Mouse (Mus musculus) heart, embryonic 11.5 days (tissue): ENCODE results near the gene Gm27179. TPM values are rescaled to one million over a fixed set of nuclear protein-coding genes. Genes with fewer than 3 reads are reported as not detected.
A peak's percentile ranks its signal among the peaks of the same experiment; 100 is the strongest.
"Not testable (repeated sequence)": the region's sequence is repeated elsewhere in the genome, so short reads cannot be mapped to it uniquely, and the experiment has no call there.

ENCODE experiments used
- ATAC-seq: fragments of 200-750 bp; cut with Nextera tagmentation; replicated peaks from 2 replicates; pipeline ENCODE4 v1.8.0; 2017; ENCODE audit warnings: moderate library complexity; ENCODE audit not compliant: insufficient number of reproducible peaks, low FRiP score, low TSS enrichment
- H3K27ac ChIP-seq: fragments of 300-500 bp; sonication (generic); 2 replicates; pipeline ENCODE4 v1.5.1; 2014; ENCODE audit warnings: mild to moderate bottlenecking, low read depth, low read length
- H3K27me3 ChIP-seq: fragments of 300-500 bp; sonication (generic); 2 replicates; pipeline ENCODE4 v1.6.1; 2014; ENCODE audit warnings: mild to moderate bottlenecking, low read length, mixed read lengths; ENCODE audit not compliant: control insufficient read depth, insufficient read depth
- H3K36me3 ChIP-seq: fragments of 300-500 bp; sonication (generic); 2 replicates; pipeline ENCODE4 v1.6.1; 2014; ENCODE audit warnings: mild to moderate bottlenecking, low read length, moderate library complexity, mixed read lengths; ENCODE audit not compliant: control insufficient read depth, insufficient read depth
- H3K4me1 ChIP-seq: fragments of 300-500 bp; sonication (generic); 2 replicates; pipeline ENCODE4 v1.6.1; 2014; ENCODE audit warnings: low read length; ENCODE audit not compliant: control insufficient read depth, insufficient read depth
- H3K4me2 ChIP-seq: fragments of 300-500 bp; sonication (generic); 2 replicates; pipeline ENCODE4 v1.6.1; 2014; ENCODE audit warnings: mild to moderate bottlenecking, moderate library complexity
- H3K4me3 ChIP-seq: fragments of 300-500 bp; sonication (generic); 2 replicates; pipeline ENCODE4 v1.5.1; 2014; ENCODE audit warnings: low read depth, low read length
- H3K9ac ChIP-seq: fragments of 300-500 bp; sonication (generic); 2 replicates; pipeline ENCODE4 v1.6.1; 2014; ENCODE audit warnings: mild to moderate bottlenecking, low read depth, low read length, moderate library complexity
- H3K9me3 ChIP-seq: fragments of 300-500 bp; sonication (generic); replicated peaks from 2 replicates; pipeline ENCODE4 v1.6.1; 2016; ENCODE audit warnings: low read length; ENCODE audit not compliant: control insufficient read depth
- WGBS: fragments of 180-500 bp; shearing (Covaris S2); extraction: QIAGEN DNeasy Blood & Tissue Kit; methylation state at CpG from one replicate; pipeline ENCODE4 v1.1.7; 2014; ENCODE audit not compliant: insufficient replicate concordance; 5-methylcytosine and 5-hydroxymethylcytosine counted together
- polyA plus RNA-seq: library from polyadenylated mRNA; unstranded; fragments of >200 nt; fragmentation: Nextera tagmentation; extraction: Ambion mirVana; gene quantifications from 2 replicates; pipeline ENCODE4 v1.2.1, GENCODE M21; 2014

Gene Gm27179
- polyA plus RNA-seq, 1 experiment from 2014 or later, result not detected

DNA sequence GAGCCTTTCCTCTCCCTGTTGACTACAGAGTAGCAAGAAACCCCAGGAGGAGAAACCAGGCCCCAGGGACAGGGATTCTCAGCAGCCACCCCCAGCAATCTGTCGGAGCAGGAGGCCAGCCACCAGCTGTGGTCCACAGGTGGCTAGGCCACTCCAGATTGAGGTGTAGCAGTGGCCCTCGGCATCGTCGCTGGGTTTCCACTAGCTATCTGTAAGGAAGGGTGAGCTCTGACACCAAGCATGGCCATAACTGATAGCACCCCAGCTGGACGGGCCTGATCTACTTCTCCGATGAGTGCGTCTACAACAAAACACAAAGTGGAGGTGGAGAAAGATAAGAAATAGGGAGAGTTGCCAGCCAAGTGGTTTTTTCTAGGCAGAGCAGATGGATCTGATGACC lies 24.2 kb upstream of the Gm27179 start:
- H3K4me3 ChIP-seq, H3K4me1 ChIP-seq, H3K9ac ChIP-seq, H3K36me3 ChIP-seq, H3K27ac ChIP-seq, H3K27me3 ChIP-seq, H3K9me3 ChIP-seq, H3K4me2 ChIP-seq: not testable (repeated sequence)
- WGBS, result no CpG with 5 or more reads among the region's 7 CpGs
- ATAC-seq, result peak; percentile 84

DNA sequence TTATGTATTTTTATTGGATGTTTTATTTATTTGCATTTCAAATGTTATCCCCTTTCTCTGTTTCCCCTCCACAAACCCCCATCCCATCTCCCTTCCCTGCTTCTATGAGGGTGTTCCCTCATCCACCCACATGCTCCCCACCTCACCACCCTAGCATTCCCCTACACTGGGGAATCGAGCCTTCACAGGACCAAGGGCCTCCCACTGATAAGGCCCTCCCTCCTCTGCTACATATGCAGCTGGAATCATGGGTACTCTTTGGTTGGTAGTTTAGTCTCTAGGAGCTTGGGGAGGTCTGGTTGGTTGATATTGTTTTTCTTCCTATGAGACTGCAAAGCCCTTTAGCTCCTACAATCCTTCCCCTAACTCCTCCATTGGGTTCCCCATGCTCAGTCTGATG lies 13.9 kb upstream of the Gm27179 start:
- WGBS, result no CpG with 5 or more reads among the region's 1 CpGs

DNA sequence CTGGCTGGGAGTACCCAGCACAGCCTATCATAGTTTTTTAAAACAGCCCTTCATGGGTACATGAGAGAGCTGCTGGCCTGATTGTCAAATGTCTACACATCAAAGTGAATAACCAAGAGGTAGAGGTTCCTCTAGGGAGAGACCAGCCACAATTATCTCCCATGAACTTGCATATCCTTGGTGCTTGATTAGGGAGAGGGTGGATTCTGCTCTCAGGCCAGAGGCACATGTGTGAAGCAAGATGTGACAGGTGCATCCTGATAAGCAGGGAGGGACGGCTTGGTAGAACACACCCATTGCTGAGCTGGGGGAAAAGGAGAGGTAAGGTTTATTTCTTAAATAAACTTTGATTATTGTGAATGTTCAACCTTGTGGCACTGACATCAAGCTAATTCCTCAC lies 10.7 kb upstream of the Gm27179 start:
- not testable (repeated sequence) for H3K4me2 ChIP-seq, H3K27me3 ChIP-seq, H3K36me3 ChIP-seq, H3K4me3 ChIP-seq, H3K27ac ChIP-seq, H3K9me3 ChIP-seq, H3K4me1 ChIP-seq, H3K9ac ChIP-seq
- WGBS, result no CpG with 5 or more reads among the region's 1 CpGs
- peak; percentile 80; the same call in 1 of the 2 replicates for ATAC-seq

More for the DNA sequence above, 13.9 kb upstream of the Gm27179 start:
- not testable (repeated sequence) for H3K9me3 ChIP-seq, H3K9ac ChIP-seq, H3K4me3 ChIP-seq, H3K4me2 ChIP-seq, H3K36me3 ChIP-seq, H3K27me3 ChIP-seq, H3K27ac ChIP-seq, H3K4me1 ChIP-seq
- ATAC-seq, result peak; percentile 74

DNA sequence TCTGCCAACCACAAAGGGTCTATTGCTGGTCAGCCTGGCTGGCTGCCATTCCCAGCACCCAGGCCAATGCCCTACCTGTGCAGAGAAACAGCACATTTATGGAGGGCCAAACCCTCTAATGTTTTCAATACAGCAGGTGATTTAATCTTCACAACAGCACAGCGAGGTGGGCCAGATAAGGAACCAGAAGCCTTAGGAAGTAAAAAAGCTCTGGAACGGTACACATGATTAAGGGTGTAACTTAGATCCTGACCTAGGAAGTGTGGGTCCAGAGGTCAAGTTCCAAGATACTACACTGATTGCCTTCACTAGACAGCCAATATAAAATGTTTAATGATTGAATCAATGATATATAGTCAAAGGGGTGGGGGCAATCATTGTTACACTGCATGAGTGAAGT lies 8.5 kb upstream of the Gm27179 start:
- not testable (repeated sequence) for H3K4me3 ChIP-seq, H3K36me3 ChIP-seq, H3K9ac ChIP-seq, H3K4me1 ChIP-seq, H3K27ac ChIP-seq, H3K9me3 ChIP-seq, H3K27me3 ChIP-seq, ATAC-seq, H3K4me2 ChIP-seq
- no CpG with 5 or more reads among the region's 2 CpGs for WGBS

DNA sequence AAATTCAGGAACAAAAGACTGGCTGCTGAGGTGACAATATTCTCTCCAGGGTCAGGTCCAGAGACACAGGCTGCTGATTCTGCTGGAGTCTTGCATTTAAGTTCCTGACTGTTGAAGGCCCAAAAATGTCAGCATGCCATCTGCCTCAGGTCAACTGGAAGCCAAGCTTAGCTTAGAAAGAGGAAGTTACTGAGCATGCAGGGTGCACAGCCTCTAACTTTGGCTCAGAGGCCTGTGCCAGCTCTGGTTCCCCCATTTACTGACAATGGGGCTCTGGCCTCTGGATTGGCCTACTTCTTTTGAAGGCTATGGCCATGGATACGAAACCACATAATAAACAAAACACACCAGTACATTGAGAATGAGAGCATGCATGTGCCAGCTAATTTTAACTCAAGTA lies 5.3 kb downstream of the Gm27179 start:
- ATAC-seq, H3K4me1 ChIP-seq, H3K27ac ChIP-seq, H3K9ac ChIP-seq, H3K36me3 ChIP-seq, H3K9me3 ChIP-seq, H3K4me3 ChIP-seq, H3K4me2 ChIP-seq, H3K27me3 ChIP-seq: not testable (repeated sequence)
- WGBS, result no CpG with 5 or more reads among the region's 1 CpGs

DNA sequence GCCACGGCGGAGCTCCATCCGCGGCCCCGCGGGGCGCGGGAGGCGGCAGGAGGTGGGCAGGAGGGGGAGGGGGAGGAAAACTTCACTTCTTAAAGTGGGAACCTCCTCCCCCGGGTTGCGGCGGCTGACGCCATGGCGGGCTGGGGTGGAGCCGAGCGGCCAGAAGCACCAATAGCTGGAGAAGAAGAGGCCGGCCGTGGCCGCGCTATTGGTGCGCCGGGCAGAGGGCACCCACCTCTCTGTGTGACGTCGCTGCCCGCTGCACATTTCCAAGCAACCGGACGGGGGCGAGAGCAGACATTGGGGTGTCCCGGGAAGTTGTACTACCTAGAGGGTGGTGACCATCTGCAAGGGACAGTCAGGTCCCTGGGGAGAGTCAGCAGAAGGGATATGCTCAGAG lies 9.2 kb downstream of the Gm27179 start, which contains the start of gene Gm16867:
Gm16867 (minus strand) TSS at position 189 of the 400 bp plus-strand sequence.
- peak; percentile 93 for ATAC-seq
- H3K4me1 ChIP-seq, H3K36me3 ChIP-seq, H3K4me3 ChIP-seq, H3K27me3 ChIP-seq, H3K9me3 ChIP-seq, H3K9ac ChIP-seq, H3K27ac ChIP-seq, H3K4me2 ChIP-seq: not testable (repeated sequence)
- no CpG with 5 or more reads among the region's 29 CpGs for WGBS

DNA sequence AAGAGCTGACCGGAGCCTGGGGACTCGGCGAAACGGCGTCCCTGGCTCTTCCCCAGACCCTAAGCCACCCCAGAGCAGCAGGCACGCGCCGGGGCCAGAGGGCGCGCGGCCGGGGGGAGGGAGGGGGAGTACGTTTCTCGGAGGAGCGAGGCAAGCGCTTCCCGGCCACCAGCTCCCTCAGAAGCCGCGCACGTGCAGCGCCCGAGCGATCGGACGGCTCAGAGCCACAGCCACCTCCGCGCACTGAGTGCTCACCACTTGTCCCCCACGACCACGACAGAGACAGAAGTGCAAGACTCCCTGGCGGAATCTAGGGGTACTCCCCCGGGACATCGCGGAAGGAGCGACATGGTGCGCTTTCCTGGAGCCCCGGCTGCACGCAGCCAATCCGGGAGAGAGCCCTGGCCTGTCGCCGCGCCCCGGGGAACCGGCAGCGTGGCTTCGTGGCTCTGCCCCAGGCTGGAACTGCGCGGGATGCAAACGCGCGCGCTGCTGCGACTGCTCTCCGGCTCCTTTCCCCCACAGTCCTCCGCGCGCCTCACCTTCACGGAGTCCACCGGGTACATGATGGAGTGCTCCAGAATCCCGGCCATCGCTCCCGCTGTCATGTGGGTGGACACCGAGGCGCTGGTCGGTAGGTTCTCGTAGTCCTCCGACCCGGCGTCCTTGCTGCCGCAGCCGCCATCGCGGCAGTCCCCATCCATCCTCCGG lies 9.8 kb downstream of the Gm27179 start:
- H3K4me1 ChIP-seq, H3K9ac ChIP-seq, H3K9me3 ChIP-seq, H3K4me2 ChIP-seq, H3K27ac ChIP-seq, H3K4me3 ChIP-seq, H3K27me3 ChIP-seq, H3K36me3 ChIP-seq: not testable (repeated sequence)
- WGBS, result no CpG with 5 or more reads among the region's 73 CpGs
- ATAC-seq, result peak; percentile 15

DNA sequence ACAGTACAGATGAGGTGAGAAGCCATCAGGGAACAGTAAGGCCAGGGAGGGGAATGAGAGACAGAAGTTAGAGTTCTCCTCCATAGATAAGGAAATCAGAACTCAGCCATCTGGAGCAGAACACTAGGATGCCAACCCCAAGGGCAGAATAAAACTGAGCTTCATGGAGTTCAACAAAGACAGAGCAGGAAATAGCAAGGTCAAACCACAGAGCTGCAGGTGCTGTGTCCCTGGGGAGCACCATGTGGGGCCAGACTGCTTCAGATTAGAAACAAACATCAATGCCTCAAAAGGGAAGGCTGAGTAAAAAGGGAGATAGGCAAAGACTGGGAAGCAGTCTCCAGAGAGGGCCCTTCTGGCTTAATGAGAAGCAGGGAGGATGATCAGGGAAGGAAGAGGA lies 16.1 kb downstream of the Gm27179 start:
- H3K27me3 ChIP-seq, H3K4me3 ChIP-seq, H3K4me2 ChIP-seq, ATAC-seq, H3K9ac ChIP-seq, H3K27ac ChIP-seq, H3K9me3 ChIP-seq, H3K36me3 ChIP-seq, H3K4me1 ChIP-seq: not testable (repeated sequence)

DNA sequence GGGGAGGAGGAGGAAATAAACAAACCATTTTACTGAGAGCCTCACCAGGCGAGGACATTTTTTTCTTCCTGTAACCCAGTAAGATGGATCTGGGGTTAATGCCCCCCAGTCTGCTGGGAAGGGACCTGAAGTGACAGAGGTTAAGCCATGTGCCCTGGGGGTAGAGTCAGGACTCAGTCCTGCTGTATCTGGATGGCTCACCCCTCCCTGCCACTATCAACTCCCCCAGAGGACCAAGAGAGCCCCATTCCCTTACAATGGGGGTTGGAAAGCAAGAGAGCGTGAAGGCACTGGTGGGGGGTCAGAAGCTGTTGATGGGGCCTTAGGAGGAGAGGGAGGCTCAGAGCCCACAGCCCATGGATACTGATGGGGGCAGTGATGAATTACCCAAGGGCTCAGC lies 17.4 kb downstream of the Gm27179 start:
- not testable (repeated sequence) for H3K27me3 ChIP-seq, H3K9ac ChIP-seq, H3K36me3 ChIP-seq, H3K4me1 ChIP-seq, H3K4me3 ChIP-seq, H3K9me3 ChIP-seq, ATAC-seq, H3K4me2 ChIP-seq, H3K27ac ChIP-seq
- WGBS, result no CpG with 5 or more reads among the region's 2 CpGs
